Mouse (Mus musculus): ENCODE measurements around the gene Efna4. TPM values are rescaled to one million over a fixed set of nuclear protein-coding genes. Genes with fewer than 3 reads are reported as not detected.

Efna4 gene
- polyA plus RNA-seq (2017; shearing (Covaris generic)), result under 1 TPM in 2 of 3 experiments, not detected in 1; 0.49 to 0.59 TPM

- ATAC-seq, result peak; percentile 62
Measured at GRCm38 (mm10) chr3:89337721-89338578, at the start of gene Efna4. TSS of gene Efna4 (minus strand) at chr3:89338028.

- ATAC-seq, result no peak
Measured at GRCm38 (mm10) chr3:89386438-89387420, 48.9 kb upstream of the Efna4 start.

DNA sequence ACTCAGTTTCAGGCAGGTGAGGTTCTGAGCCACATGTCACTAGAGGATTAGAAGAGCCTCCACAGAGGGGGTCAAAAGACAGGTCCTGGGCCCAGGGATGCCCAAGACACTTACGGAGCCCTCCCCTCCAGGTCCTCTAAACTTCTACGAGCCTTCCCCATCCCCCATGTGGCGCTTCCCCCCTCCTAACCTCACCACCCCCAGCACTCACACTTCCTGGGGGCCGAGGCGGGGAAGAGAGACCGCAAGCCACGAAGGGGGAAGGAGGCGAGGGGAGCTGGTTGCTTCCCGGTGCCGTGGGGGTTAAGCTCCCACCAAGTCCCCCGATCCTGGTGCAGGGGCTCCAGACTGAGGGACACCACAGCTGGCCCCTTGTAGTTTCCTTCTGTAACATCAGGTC is 47.6 kb upstream of the Efna4 start:
- ATAC-seq, result no peak

- ATAC-seq, result no peak
Measured at GRCm38 (mm10) chr3:89384331-89385076, 46.7 kb upstream of the Efna4 start.

DNA sequence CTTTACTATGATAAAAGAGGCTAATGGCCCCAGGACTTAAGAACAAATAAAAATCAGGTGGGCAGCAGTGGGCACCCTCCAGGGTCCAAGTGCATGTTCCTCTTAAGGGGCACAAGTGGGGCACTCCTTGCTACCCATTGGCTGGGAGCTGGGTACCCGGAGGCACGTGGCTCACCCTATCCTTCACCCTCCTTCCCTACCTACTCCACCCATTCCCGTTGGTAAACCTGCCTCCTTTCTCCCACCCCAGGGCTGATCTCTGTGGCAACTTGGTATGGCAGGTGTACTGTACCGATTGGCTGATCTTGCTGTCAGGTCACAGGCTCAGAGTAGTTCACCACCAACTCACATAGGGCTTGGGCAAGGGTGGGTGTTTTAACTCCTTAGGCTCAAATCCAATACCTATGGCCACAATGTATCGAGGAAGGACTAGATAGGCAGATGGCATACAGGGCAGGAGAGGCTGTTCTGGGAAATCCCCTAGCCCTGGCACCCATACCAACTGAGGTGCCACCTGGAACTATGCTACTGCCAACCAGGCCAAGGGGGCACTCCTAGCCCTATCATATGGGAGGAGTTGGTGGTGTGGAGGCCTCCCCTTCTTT is 45.9 kb upstream of the Efna4 start:
- no peak for ATAC-seq

DNA sequence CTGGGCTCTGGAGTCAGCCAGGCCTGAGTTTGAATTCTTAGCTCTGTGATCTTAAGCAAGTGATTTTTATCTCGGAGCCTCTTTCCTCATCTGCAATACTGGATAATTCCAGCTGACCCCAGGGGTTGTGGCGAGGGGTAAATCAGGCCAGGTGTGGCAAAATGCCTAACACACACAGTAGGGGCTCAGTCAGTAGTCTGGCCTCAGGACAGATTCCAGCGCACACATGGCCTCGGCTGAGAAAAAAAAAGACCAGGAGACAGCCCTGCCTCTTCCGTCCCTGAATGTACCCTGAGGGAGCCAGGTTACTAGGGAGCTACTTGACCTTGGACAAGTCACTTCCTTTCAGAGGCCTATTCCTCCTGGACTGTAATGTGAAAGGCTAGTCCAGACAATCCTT is 45.1 kb upstream of the Efna4 start:
- no peak for ATAC-seq

DNA sequence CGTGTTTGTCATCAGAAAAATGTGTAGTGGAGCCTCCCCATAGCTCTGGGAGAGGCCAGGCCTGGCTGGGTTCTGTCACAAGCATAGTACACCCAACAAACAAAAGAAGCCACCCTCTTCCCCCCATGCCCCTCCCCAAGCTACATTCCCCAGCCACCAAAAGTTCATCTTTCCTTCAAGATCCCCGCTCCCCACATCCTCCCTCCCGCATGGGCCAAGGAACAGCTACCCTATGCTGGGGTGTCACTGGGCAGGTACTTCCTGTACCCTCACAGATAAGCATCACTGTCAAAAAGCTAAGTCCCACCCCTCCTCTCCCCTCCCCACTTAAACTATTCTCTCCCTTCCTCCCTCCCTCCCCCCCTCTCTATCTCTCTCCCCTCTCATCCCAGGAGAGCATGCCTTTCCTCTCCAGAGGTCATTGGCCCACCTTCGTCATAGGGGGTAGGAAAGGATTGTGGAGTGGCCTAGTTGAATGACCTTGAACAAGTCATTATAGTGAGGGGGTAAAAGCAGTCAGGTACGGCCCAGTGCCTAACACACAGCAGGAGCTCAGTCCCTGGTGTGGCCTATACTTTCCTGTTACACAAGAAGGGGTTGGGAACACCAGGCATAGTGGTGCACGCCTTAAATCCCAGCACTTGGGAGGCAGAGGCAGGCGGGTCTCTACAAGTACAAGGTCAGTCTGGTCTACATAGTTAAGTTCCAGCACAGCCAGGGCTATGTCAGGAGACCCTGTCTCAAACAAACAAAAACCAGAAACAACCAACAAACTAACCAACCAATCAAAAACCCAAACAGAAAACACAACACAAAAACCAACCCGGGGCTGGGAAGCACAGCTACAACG is 44.4 kb upstream of the Efna4 start:
- ATAC-seq, result peak; percentile 57

DNA sequence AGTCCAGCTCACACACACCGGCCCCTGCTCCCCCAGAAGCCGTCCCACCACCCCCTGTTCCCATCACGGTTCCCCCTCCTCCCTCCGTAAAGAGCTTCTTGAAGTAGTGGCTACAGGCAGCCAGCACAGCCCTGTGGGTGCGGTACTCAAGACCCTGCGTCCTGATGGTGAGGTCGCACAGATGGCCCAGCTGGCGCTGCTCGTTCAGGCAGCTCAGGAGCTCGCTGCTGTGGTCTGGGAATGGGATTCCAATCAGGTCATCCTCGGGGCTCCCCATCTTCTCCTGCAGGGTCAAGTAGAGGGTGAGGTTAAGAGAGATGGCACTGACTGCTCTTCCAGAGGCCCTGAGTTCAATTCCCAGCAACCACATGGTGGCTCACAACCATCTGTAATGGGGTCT is 43.4 kb upstream of the Efna4 start:
- ATAC-seq, result no peak

DNA sequence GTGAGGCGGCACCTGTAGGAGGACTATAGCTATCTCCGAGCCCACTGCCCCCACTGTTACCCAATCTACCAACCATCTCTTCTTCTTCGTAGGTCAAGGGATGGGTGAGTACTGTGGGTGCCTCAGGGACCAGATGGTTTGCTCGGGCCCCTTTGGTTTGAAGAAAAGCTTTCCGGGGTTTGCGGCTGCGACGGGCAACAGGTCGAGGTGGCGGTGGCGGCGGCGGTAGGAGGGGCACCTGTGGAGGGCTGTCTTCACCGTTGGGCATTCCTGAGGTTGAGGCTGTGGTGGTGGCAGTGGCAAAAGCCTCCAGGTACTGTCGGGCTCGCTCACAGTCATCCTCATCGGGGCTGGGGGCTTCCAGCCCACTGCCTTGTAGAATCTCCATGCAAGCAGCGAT is 42.9 kb upstream of the Efna4 start:
- ATAC-seq, result no peak

- ATAC-seq, result no peak
Measured at GRCm38 (mm10) chr3:89380291-89380690, 42.5 kb upstream of the Efna4 start.

DNA sequence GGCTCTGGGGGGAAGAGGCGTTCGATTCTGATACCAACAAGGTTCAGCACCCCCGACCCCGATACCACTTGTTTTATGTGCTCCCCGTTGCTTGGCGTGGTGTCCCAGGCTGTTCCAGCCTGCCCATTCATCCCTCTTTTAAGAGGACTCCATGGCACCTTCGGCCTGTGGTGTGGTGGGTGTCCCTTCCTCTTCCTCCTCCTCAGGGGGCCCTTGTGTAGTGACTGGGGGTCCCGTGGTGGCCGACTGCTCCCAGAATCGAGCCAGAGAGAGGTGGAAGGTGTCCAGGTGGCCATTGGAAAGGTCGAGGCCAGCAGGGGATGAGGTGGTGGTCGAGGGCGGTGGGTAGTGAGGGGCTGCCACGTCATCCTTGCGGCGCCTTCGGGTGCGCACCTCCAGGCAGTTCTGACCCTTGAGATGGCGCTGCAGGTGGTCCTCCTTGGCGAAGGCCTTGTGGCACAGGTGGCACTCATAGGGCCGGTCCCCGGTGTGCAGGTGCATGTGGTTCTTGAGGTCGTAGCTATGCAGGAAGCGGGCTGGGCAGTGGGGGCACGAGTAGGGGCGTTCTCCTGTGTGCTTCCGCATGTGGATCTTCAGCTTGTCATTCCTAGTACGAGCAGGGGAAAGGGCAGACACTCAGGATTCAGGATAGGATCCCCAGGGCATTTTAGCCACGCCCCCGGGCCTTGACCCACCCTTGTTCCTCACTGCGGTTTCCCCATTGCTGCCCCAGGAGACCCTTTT is 41.7 kb upstream of the Efna4 start:
- no peak for ATAC-seq

DNA sequence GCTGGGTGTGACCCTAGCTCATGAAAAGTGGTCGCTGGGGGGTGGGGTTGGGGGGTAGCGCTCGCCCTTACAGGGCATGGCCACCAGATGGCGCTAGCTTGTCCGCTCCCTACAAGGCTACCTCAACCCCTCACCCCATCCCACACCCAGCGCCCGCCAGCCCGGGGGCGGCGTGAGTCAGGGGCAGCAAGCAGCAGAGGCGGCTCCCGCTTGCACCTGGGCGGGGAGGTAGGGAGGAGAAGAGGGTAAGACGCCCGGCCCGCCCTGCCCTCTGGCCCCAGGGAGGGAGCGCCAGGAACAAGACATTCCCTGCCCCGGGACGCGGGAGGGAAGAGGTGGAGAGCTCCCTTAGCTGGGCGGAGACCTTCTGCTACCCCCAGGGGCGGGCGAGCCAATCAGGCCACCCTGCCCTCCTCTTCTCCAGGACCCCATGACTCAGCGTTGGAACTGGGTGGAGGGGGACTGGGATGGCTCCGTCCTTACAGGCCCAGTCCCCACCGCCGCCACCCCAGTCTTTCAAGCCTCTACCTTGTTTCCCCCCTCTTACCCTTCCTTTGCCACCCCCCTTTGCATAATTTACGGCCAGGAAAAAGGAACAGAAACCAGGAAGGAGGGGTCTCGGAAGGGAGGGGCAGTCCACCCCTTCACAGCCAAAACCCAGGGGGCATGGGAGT is 40.7 kb upstream of the Efna4 start:
- peak; percentile 36 for ATAC-seq

DNA sequence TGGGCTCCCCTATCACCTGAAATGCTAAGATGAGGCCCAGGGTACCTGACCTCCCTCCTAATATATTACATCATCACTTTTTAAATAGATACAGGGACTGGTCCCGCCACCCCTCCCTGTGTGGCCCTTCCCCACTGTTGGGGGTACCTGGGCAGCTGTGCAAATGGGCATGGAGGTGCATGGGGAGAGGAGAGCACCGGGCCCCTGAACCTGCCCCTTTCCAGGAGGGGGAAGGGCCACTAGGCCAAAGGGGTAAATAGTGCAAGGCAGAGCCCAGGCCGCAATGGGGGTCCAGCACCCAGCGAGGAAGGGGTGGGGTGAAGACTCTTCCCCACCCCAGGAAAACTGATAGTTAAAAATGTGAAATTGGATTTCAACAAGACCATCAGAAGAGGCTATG is 40.0 kb upstream of the Efna4 start:
- no peak for ATAC-seq

- ATAC-seq, result no peak
Measured at GRCm38 (mm10) chr3:89373581-89374231, 35.9 kb upstream of the Efna4 start.

DNA sequence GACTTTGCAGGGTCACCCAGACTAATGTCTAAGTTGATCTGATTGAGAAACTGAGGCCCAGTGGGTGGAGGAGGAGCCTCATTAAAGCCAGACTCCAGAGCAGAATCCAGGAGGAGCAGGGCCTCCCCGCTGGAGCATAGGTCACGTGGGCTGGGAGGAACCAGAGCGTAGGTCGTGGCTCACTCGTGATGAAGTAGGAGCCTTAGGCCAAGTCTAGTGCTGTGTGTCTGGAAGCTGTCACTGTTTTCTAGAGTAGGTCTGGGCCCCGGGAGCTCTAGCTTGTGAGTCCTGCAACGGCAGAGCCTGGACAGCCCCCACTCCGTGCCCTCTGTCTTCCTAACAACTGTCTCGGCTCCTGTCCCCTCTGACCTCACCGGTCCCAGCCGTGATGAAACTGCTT is 29.5 kb upstream of the Efna4 start:
- ATAC-seq, result no peak

- no peak for ATAC-seq
Measured at GRCm38 (mm10) chr3:89365486-89366414, 27.9 kb upstream of the Efna4 start.

DNA sequence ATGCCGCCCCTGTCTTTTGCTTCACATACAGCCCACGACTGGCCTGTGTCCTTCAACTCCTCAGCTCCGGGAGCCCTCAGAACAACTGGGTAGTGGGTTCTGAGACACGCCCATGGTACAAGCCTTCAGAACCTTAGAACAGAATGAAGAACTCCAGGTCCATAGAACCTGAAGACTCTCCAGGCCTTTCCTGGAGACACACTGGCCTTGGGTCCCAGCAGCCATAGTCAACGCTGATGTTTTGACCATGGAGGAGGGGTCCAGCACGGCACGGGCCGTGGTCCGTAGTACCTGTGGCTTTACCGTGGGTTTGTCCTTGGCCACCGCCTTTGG is 27.3 kb upstream of the Efna4 start, which contains the start of gene Dcst1:
TSS of gene Dcst1 (minus strand) at position 101 of the 333 bp plus-strand sequence.
- no peak for ATAC-seq

GRCm38 (mm10) chr3:89364631-89365030 is 26.8 kb upstream of the Efna4 start:
- no peak for ATAC-seq

Measured in inflammation-experienced regulatory T-cells, adult 6 months (primary cell).